Mouse (Mus musculus): ENCODE measurements around the gene Tigd3. TPM values are rescaled to one million over a fixed set of nuclear protein-coding genes. Genes with fewer than 3 reads are reported as not detected.

Tigd3 gene
- polyA plus RNA-seq, 1 experiment from 2014 or later: 1.4 TPM

DNA sequence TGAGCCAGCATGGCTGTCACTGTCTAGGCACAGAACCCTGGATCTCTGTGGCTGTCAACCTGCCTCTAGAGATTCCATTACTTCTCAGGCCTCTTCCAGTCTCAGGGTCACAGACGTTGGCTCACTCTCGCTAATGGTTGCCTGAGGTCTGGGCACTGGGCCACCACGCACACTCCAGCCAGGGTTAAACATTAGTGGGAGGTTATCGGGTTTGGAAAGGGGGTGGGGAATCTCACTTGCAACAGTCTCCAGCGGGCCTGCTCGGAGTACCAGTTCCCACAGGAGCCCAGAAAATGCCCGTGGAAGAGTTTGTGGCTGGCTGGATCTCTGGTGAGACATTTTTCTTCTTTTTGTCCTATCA is 15.6 kb downstream of the Tigd3 start:
- H3K27me3 ChIP-seq (replicated peaks; ENCODE audit: control insufficient read depth, insufficient read depth, low read length): no peaks in the 10 kb centered on the region
- WGBS: 61% methylated on average over 7 of the region's 7 CpGs
- ATAC-seq (ENCODE audit: low read depth) (no peak), DNase-seq (ENCODE audit: low spot score) (no peak)
- H3K27ac ChIP-seq (replicated peaks; ENCODE audit: low read depth, low read length): no peak overlapping the region
- no peak overlapping the region for H3K4me3 ChIP-seq (ENCODE audit: low read depth, low read length)
- no peaks in the 10 kb centered on the region for H3K36me3 ChIP-seq (ENCODE audit: control insufficient read depth, insufficient read depth, low read length)
- H3K9ac ChIP-seq (ENCODE audit: low read depth, low read length): no peak overlapping the region
- H3K4me1 ChIP-seq (ENCODE audit: control insufficient read depth, insufficient read depth, low read length): peaks cover 10% of the 10 kb centered on the region; the same call in 1 of the 2 replicates
- H3K4me2 ChIP-seq (ENCODE audit: low read depth, low read length): no peak overlapping the region
- H3K9me3 ChIP-seq (ENCODE audit: control insufficient read depth, low read length): no peaks in the 10 kb centered on the region

DNA sequence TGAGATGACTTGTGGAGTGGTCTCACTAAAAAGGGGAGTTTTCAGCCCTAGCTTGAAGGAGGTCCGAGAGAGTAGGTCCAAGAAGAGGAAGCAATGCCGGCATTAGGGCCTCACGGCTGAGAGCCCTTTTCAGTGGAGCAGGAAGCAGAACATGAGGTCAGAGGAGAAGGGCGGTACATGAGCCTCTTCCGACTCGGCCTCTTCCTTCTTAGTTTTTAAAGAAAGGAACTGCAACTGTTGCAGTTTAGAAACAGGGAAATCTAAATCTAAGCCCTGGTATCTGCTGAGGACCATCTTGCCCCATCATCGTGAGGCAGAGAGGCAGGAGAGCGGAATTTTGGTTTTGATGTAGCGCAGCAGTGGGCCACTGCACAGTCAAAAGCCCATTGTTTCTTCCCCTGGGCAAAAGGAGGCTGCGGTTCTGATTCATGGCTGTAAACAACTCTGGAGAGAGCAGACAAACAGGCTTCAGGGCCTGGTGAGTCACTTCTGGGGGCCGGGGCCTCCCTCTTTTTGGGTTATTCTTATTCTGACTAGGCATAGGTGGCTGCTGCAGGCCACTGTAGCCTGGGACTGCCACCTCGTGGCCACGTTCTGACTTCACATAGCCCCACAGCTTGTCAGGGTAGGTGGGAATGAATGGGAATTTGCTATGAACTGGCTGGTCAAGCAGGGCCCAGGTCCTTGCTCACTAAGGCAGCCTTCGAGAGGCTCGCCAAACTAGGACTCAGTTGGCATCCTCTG is 16.2 kb downstream of the Tigd3 start, which contains the start of gene Slc25a45:
Gene Slc25a45, plus strand, starts transcription at position 191 of the 744 bp plus-strand sequence.
- Histone ChIP-seq H3K9ac (ENCODE audit: low read depth, low read length) (no peak within 1 kb of the TSS), H3K36me3 (ENCODE audit: control insufficient read depth, insufficient read depth, low read length) (no peaks in the 10 kb centered on the region), H3K4me1 (ENCODE audit: control insufficient read depth, insufficient read depth, low read length) (peaks cover 10% of the 10 kb centered on the region; the same call in 1 of the 2 replicates), H3K9me3 (ENCODE audit: control insufficient read depth, low read length) (no peaks in the 10 kb centered on the region), H3K4me3 (ENCODE audit: low read depth, low read length) (no peak within 1 kb of the TSS), H3K27me3 (replicated peaks; ENCODE audit: control insufficient read depth, insufficient read depth, low read length) (no peaks in the 10 kb centered on the region), H3K4me2 (ENCODE audit: low read depth, low read length) (peak within 1 kb of the TSS; percentile 8; the same call in 1 of the 2 replicates), H3K27ac (replicated peaks; ENCODE audit: low read depth, low read length) (peak within 1 kb of the TSS; percentile 52)
- WGBS: 43% methylated on average over 15 of the region's 15 CpGs
- ATAC-seq (ENCODE audit: low read depth) (peak; percentile 59), DNase-seq (ENCODE audit: low spot score) (peak; percentile 80)

DNA sequence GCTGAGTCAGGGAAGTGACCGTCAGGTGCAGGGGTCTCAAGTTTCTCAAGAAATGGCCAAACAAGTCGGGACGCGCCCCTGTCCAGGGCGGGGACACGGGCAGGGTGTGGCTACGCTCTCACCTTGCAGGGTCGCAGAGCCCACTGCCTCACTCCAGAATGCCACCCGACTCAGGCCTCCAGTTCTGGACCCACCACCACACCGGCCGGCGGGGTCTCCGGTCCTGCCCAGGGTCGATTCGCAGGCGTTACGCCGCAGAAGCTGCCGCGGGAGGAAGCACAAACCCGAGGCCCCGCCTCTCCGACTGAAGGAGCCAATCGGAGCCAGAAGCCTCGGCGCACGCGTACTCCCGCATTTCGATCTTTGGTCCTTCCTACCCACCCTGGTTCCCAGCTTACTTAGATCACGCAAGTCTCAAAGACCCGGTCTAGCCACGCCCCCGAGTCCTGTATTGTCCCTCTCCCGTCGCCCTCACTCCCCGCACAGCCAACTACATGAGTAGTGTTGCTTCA is 18.9 kb downstream of the Tigd3 start, which contains the start of gene Frmd8:
Gene Frmd8, minus strand, starts transcription at position 306 of the 512 bp plus-strand sequence.
- Histone ChIP-seq H3K4me2 (ENCODE audit: low read depth, low read length) (peak within 1 kb of the TSS; percentile 92), H3K9ac (ENCODE audit: low read depth, low read length) (peak within 1 kb of the TSS; percentile 77), H3K27ac (replicated peaks; ENCODE audit: low read depth, low read length) (peak within 1 kb of the TSS; percentile 61; the same call in 1 of the 2 replicates), H3K9me3 (ENCODE audit: control insufficient read depth, low read length) (no peaks in the 10 kb centered on the region), H3K36me3 (ENCODE audit: control insufficient read depth, insufficient read depth, low read length) (0 out of 2 replicates have a peak, but pooled peaks cover 4% of the 10 kb centered on the region), H3K4me1 (ENCODE audit: control insufficient read depth, insufficient read depth, low read length) (peaks cover 20% of the 10 kb centered on the region; the same call in 1 of the 2 replicates), H3K4me3 (ENCODE audit: low read depth, low read length) (peak within 1 kb of the TSS; percentile 74), H3K27me3 (replicated peaks; ENCODE audit: control insufficient read depth, insufficient read depth, low read length) (no peaks in the 10 kb centered on the region)
- WGBS: 0% methylated on average over 24 of the region's 37 CpGs
- ATAC-seq (ENCODE audit: low read depth) (peak; percentile 92), DNase-seq (ENCODE audit: low spot score) (peak; percentile 97)

DNA sequence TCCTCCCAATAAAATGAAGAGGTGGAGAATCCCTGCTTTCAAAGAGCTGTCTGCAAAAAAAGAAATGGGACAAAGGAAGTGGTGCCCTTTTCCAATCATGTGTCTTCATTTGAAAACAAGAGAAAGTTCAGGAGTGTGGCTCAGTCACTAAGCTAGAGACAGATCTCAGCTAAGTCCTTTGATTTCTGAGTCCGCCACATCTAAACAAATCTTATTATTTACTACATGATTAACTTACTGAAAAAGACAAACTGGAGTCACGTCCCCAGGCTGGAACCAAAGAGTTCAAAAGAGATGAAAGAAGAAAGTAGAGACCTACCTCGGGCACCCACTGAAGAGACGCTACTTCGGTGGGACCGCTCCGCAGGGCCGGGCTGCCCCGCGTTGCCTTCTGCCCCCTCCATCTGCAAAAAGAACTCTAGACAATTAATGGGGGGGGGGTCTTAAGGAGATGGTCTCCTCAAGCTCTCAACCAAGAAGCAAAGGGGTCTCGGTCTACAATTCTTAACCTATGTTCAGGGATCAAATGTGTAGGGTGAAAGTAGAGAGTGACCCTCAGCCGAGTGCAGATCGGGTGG is 19.5 kb downstream of the Tigd3 start:
- H3K4me2 ChIP-seq (ENCODE audit: low read depth, low read length): peak overlapping the region; percentile 92
- H3K4me3 ChIP-seq (ENCODE audit: low read depth, low read length): peak overlapping the region; percentile 74
- H3K9ac ChIP-seq (ENCODE audit: low read depth, low read length): peak overlapping the region; percentile 77
- DNase-seq (ENCODE audit: low spot score) (no peak), ATAC-seq (ENCODE audit: low read depth) (no peak)
- peaks cover 20% of the 10 kb centered on the region; the same call in 1 of the 2 replicates for H3K4me1 ChIP-seq (ENCODE audit: control insufficient read depth, insufficient read depth, low read length)
- H3K27me3 ChIP-seq (replicated peaks; ENCODE audit: control insufficient read depth, insufficient read depth, low read length): no peaks in the 10 kb centered on the region
- 0 out of 2 replicates have a peak, but pooled peaks cover 4% of the 10 kb centered on the region for H3K36me3 ChIP-seq (ENCODE audit: control insufficient read depth, insufficient read depth, low read length)
- 9% methylated on average over 13 of the region's 13 CpGs for WGBS
- H3K27ac ChIP-seq (replicated peaks; ENCODE audit: low read depth, low read length): no peak overlapping the region
- no peaks in the 10 kb centered on the region for H3K9me3 ChIP-seq (ENCODE audit: control insufficient read depth, low read length)

DNA sequence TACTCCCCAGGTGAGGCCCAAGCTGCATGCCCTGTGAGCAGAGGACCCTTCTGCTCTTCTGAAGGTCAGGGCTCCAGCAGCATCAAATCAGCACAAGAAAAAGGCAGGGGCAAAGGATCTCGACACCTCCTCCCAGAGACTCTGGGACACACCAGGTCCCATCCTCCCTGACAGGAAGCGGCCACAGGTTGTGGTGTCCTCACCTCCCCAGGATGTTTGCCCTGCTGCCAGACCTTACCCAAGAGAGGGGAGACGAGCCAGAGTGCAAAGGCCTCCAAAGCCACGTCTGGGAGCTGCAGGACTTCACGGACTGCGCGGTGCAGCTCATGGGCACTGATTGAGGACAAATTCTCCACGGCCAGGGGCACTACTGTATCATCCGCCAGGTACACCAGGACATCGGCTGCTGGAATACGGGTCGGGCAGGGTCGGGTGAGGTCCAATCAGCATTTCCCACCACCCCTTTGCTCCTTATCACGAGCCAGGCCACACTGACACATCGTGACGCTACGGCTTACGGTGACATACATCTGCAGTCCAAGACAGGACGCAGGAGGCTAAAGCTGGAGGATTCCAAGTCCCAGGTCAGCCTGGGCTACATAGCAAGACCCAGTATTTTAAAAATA is 20.9 kb downstream of the Tigd3 start:
- H3K9me3 ChIP-seq (ENCODE audit: control insufficient read depth, low read length): no peaks in the 10 kb centered on the region
- peaks cover 16% of the 10 kb centered on the region; the same call in 1 of the 2 replicates for H3K36me3 ChIP-seq (ENCODE audit: control insufficient read depth, insufficient read depth, low read length)
- H3K9ac ChIP-seq (ENCODE audit: low read depth, low read length): no peak overlapping the region
- peaks cover 20% of the 10 kb centered on the region; the same call in 1 of the 2 replicates for H3K4me1 ChIP-seq (ENCODE audit: control insufficient read depth, insufficient read depth, low read length)
- 86% methylated on average over 19 of the region's 19 CpGs for WGBS
- no peak overlapping the region for H3K4me3 ChIP-seq (ENCODE audit: low read depth, low read length)
- ATAC-seq (ENCODE audit: low read depth) (no peak), DNase-seq (ENCODE audit: low spot score) (no peak)
- no peaks in the 10 kb centered on the region for H3K27me3 ChIP-seq (replicated peaks; ENCODE audit: control insufficient read depth, insufficient read depth, low read length)
- H3K27ac ChIP-seq (replicated peaks; ENCODE audit: low read depth, low read length): no peak overlapping the region
- no peak overlapping the region for H3K4me2 ChIP-seq (ENCODE audit: low read depth, low read length)

- Histone ChIP-seq H3K27me3 (replicated peaks; ENCODE audit: control insufficient read depth, insufficient read depth, low read length) (no peaks in the 10 kb centered on the region), H3K36me3 (ENCODE audit: control insufficient read depth, insufficient read depth, low read length) (peaks cover 21% of the 10 kb centered on the region; the same call in 1 of the 2 replicates), H3K4me2 (ENCODE audit: low read depth, low read length) (no peak overlapping the region), H3K27ac (replicated peaks; ENCODE audit: low read depth, low read length) (no peak overlapping the region), H3K4me1 (ENCODE audit: control insufficient read depth, insufficient read depth, low read length) (peaks cover 20% of the 10 kb centered on the region; the same call in 1 of the 2 replicates), H3K9ac (ENCODE audit: low read depth, low read length) (no peak overlapping the region), H3K4me3 (ENCODE audit: low read depth, low read length) (no peak overlapping the region), H3K9me3 (ENCODE audit: control insufficient read depth, low read length) (no peaks in the 10 kb centered on the region)
- DNase-seq (ENCODE audit: low spot score): no peak
- ATAC-seq (ENCODE audit: low read depth): no peak
- WGBS: 93% methylated on average over 4 of the region's 4 CpGs
Observed at GRCm38 (mm10) chr19:5872528-5872927, 21.4 kb downstream of the Tigd3 start.

DNA sequence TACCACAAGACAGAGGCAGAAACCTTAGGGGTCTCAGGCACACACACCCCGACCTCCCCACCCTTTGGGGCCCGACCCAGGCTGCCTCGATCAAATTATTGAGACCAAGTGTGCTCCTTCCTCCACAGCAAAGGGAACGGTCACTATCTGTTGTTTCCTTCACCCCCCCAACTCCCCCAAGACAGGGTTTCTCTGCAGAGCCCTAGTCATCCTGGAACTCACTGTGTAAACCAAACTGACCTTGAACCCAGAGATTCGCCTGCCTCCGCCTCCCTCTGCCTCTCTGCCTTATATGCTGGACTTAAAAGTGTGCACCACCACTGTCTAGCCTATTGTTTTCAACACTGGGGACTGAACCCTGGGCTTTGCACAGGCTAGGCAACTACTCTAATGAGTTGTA is 22.3 kb downstream of the Tigd3 start:
- Histone ChIP-seq H3K9me3 (ENCODE audit: control insufficient read depth, low read length) (no peaks in the 10 kb centered on the region), H3K27ac (replicated peaks; ENCODE audit: low read depth, low read length) (peak overlapping the region; percentile 75), H3K36me3 (ENCODE audit: control insufficient read depth, insufficient read depth, low read length) (peaks cover 30% of the 10 kb centered on the region; the same call in 1 of the 2 replicates), H3K4me3 (ENCODE audit: low read depth, low read length) (no peak overlapping the region), H3K4me1 (ENCODE audit: control insufficient read depth, insufficient read depth, low read length) (peaks cover 20% of the 10 kb centered on the region; the same call in 1 of the 2 replicates), H3K9ac (ENCODE audit: low read depth, low read length) (peak overlapping the region; percentile 54; the same call in 1 of the 2 replicates), H3K4me2 (ENCODE audit: low read depth, low read length) (peak overlapping the region; percentile 38; the same call in 1 of the 2 replicates), H3K27me3 (replicated peaks; ENCODE audit: control insufficient read depth, insufficient read depth, low read length) (no peaks in the 10 kb centered on the region)
- ATAC-seq (ENCODE audit: low read depth): no peak
- WGBS: 50% methylated on average over 4 of the region's 6 CpGs
- no peak for DNase-seq (ENCODE audit: low spot score)

DNA sequence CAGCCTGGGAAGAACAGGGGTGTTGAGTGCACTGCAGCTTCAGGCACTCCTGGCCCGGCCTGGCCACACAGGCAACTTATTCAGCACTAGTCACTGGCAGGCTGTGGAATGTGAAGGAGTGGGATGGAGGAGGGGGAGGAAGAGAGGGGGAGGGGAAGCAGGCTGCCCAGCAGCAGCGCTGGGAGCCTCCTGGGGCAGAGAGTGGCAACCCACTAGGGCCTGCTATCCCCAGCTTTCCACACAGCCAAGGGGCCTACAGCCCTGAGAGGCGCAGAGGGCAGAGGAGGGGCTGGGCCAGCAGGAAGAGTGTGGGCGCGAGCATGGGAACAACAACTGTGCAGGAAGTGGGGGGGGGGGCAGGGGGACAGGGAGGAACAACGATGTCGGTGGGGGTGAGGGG is 22.7 kb downstream of the Tigd3 start:
- Histone ChIP-seq H3K27ac (replicated peaks; ENCODE audit: low read depth, low read length) (peak overlapping the region; percentile 75), H3K36me3 (ENCODE audit: control insufficient read depth, insufficient read depth, low read length) (peaks cover 33% of the 10 kb centered on the region; the same call in 1 of the 2 replicates), H3K27me3 (replicated peaks; ENCODE audit: control insufficient read depth, insufficient read depth, low read length) (no peaks in the 10 kb centered on the region), H3K4me1 (ENCODE audit: control insufficient read depth, insufficient read depth, low read length) (peaks cover 20% of the 10 kb centered on the region; the same call in 1 of the 2 replicates), H3K4me2 (ENCODE audit: low read depth, low read length) (peak overlapping the region; percentile 38), H3K9ac (ENCODE audit: low read depth, low read length) (peak overlapping the region; percentile 54), H3K4me3 (ENCODE audit: low read depth, low read length) (no peak overlapping the region), H3K9me3 (ENCODE audit: control insufficient read depth, low read length) (no peaks in the 10 kb centered on the region)
- ATAC-seq (ENCODE audit: low read depth): peak; percentile 50
- 6% methylated on average over 3 of the region's 7 CpGs for WGBS
- DNase-seq (ENCODE audit: low spot score): peak; percentile 74
